Mouse (Mus musculus): ENCODE measurements around the gene Inpp5k.

DNA sequence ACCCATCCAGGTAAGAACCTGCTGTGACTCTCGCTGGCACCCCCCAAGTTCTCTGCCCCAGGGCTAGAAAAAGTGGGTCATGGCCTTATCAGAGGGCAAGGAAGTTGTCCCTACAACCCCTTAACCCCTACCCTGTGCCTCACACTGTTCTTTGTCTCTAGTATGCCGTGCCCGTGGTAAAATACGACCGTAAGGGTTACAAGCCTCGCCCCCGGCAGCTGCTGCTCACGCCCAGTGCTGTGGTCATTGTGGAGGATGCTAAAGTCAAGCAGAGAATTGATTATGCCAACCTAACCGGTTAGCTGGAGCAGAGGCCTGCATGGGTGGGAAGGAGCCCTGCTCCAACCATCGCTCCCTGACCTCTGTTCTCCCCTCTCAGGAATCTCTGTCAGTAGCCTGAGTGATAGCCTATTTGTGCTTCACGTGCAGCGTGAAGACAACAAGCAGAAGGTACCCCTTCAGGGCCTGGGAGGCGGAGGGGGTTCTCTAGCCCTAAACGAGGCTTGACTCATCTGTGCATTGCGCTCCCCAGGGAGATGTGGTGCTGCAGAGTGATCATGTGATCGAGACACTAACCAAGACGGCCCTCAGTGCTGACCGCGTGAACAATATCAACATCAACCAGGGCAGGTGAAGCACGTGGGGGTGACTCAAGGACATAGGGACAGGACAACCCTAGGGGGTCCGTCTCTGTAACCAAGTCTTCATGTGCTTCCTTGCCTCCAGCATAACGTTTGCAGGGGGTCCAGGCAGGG, 40.8 kb downstream of the Inpp5k start:
- TF ChIP-seq POLR2A (IDR thresholded peaks at IDR 0.05; ENCODE audit: borderline replicate concordance, insufficient read depth, low read length) (no peak), CTCF (IDR thresholded peaks at IDR 0.05; ENCODE audit: borderline replicate concordance, insufficient read depth, low read depth, low read length) (no peak)
